ENCODE assay signal across 10 mouse cellular contexts in genomic region chr2:106691753-106692363, GRCm38 (mm10). TPM values are rescaled to one million over a fixed set of nuclear protein-coding genes. Genes with fewer than 3 reads are reported as not detected.
DNase-seq lines count a peak whose midpoint lies in the region; ATAC-seq and TF ChIP-seq lines count a peak whose summit lies in the region.
"Had no signal": no experiment of that assay in that cellular context is flagged by ENCODE, and none has a peak within 500 bp of the region (broad histone marks: within the 10 kb centered on the region; RNA-seq: fewer than 3 reads in every experiment).

No protein-coding gene starts in this region.

- no peak overlapping the region for H3K4me3 ChIP-seq in hindbrain, embryonic 13.5 days
- no peak overlapping the region for H3K4me3 ChIP-seq in hindbrain, embryonic 10.5 days
- no peak overlapping the region for H3K4me3 ChIP-seq in embryonic facial prominence, embryonic 12.5 days
- H3K4me3 ChIP-seq in forebrain, embryonic 13.5 days = peak overlapping the region; percentile 82; the same call in 1 of the 2 replicates
- H3K4me3 ChIP-seq in midbrain, embryonic 10.5 days = peak overlapping the region; percentile 87
- H3K4me3 ChIP-seq in liver, postnatal 0 days (ENCODE audit: low read depth, low read length) = no peak overlapping the region

- H3K27me3 ChIP-seq in hindbrain, embryonic 13.5 days = 0 out of 2 replicates have a peak, but pooled peaks cover 4% of the 10 kb centered on the region
- H3K27me3 ChIP-seq in hindbrain, embryonic 10.5 days (ENCODE audit: insufficient read depth, poor library complexity, severe bottlenecking) = peaks cover 44% of the 10 kb centered on the region
- no peaks in the 10 kb centered on the region for H3K27me3 ChIP-seq in embryonic facial prominence, embryonic 12.5 days
- no peaks in the 10 kb centered on the region for H3K27me3 ChIP-seq in forebrain, embryonic 13.5 days
- H3K27me3 ChIP-seq in midbrain, embryonic 10.5 days (ENCODE audit: low read depth, poor library complexity, severe bottlenecking) = peaks cover 32% of the 10 kb centered on the region
- peaks cover 45% of the 10 kb centered on the region for H3K27me3 ChIP-seq in liver, postnatal 0 days (ENCODE audit: insufficient read depth, low read length)

- WGBS in hindbrain, embryonic 13.5 days = 4% methylated on average over 6 of the region's 6 CpGs
- 8% methylated on average over 6 of the region's 6 CpGs for WGBS in hindbrain, embryonic 10.5 days
- 3% methylated on average over 6 of the region's 6 CpGs for WGBS in embryonic facial prominence, embryonic 12.5 days
- WGBS in forebrain, embryonic 13.5 days = under 1% methylated on average over 6 of the region's 6 CpGs
- WGBS in midbrain, embryonic 10.5 days = 5% methylated on average over 6 of the region's 6 CpGs
- WGBS in liver, postnatal 0 days (ENCODE audit: insufficient replicate concordance) = 25% methylated on average over 6 of the region's 6 CpGs

- H3K36me3 ChIP-seq in hindbrain, embryonic 13.5 days = no peaks in the 10 kb centered on the region
- no peaks in the 10 kb centered on the region for H3K36me3 ChIP-seq in hindbrain, embryonic 10.5 days
- no peaks in the 10 kb centered on the region for H3K36me3 ChIP-seq in embryonic facial prominence, embryonic 12.5 days
- no peaks in the 10 kb centered on the region for H3K36me3 ChIP-seq in forebrain, embryonic 13.5 days (ENCODE audit: poor library complexity, severe bottlenecking)
- no peaks in the 10 kb centered on the region for H3K36me3 ChIP-seq in midbrain, embryonic 10.5 days
- H3K36me3 ChIP-seq in liver, postnatal 0 days (replicated peaks; ENCODE audit: insufficient read depth, low read length) = no peaks in the 10 kb centered on the region

- no peak for TF ChIP-seq EP300 in liver, postnatal 0 days (IDR thresholded peaks at IDR 0.05; ENCODE audit: low read depth)

- H3K4me1 ChIP-seq in hindbrain, embryonic 13.5 days (replicated peaks) = peaks cover 33% of the 10 kb centered on the region
- peaks cover 36% of the 10 kb centered on the region for H3K4me1 ChIP-seq in hindbrain, embryonic 10.5 days (replicated peaks)
- H3K4me1 ChIP-seq in embryonic facial prominence, embryonic 12.5 days = peaks cover 8% of the 10 kb centered on the region
- peaks cover 30% of the 10 kb centered on the region for H3K4me1 ChIP-seq in forebrain, embryonic 13.5 days
- peaks cover 45% of the 10 kb centered on the region for H3K4me1 ChIP-seq in midbrain, embryonic 10.5 days
- no peaks in the 10 kb centered on the region for H3K4me1 ChIP-seq in liver, postnatal 0 days (ENCODE audit: insufficient read depth)

- no peak for ATAC-seq in hindbrain, embryonic 13.5 days (ENCODE audit: low FRiP score)
- no peak for ATAC-seq in embryonic facial prominence, embryonic 12.5 days (ENCODE audit: insufficient number of reproducible peaks, insufficient read depth, low FRiP score, low TSS enrichment)
- no peak for ATAC-seq in forebrain, embryonic 13.5 days
- ATAC-seq in liver, postnatal 0 days = no peak
- no peak for ATAC-seq in activated CD4-positive, CD25-positive, alpha-beta regulatory T cell, adult 4 months

- DNase-seq in hindbrain, embryonic 10.5 days (ENCODE audit: low spot score) = no peak
- DNase-seq in midbrain, embryonic 10.5 days (ENCODE audit: low spot score) = no peak
- DNase-seq in liver, postnatal 0 days = no peak
- DNase-seq in cerebellum, adult 11 months = no peak
- DNase-seq: cerebellum, adult 8-10 months had no signal

- TF ChIP-seq CTCF in liver, postnatal 0 days (IDR thresholded peaks at IDR 0.05; ENCODE audit: low read depth) = no peak

- no peaks in the 10 kb centered on the region for H3K9me3 ChIP-seq in hindbrain, embryonic 13.5 days
- no peaks in the 10 kb centered on the region for H3K9me3 ChIP-seq in hindbrain, embryonic 10.5 days
- H3K9me3 ChIP-seq in embryonic facial prominence, embryonic 12.5 days = no peaks in the 10 kb centered on the region
- H3K9me3 ChIP-seq in forebrain, embryonic 13.5 days (replicated peaks) = no peaks in the 10 kb centered on the region
- no peaks in the 10 kb centered on the region for H3K9me3 ChIP-seq in midbrain, embryonic 10.5 days (replicated peaks)
- H3K9me3 ChIP-seq in liver, postnatal 0 days (ENCODE audit: low read length) = no peaks in the 10 kb centered on the region

- H3K4me2 ChIP-seq in hindbrain, embryonic 13.5 days = peak overlapping the region; percentile 85
- peak overlapping the region; percentile 93; the same call in 1 of the 2 replicates for H3K4me2 ChIP-seq in embryonic facial prominence, embryonic 12.5 days (replicated peaks)
- H3K4me2 ChIP-seq in forebrain, embryonic 13.5 days = peak overlapping the region; percentile 89
- H3K4me2 ChIP-seq in liver, postnatal 0 days (ENCODE audit: low read depth, low read length) = no peak overlapping the region

- no peak overlapping the region for H3K27ac ChIP-seq in hindbrain, embryonic 13.5 days
- H3K27ac ChIP-seq in hindbrain, embryonic 10.5 days = no peak overlapping the region
- H3K27ac ChIP-seq in embryonic facial prominence, embryonic 12.5 days = no peak overlapping the region
- H3K27ac ChIP-seq in forebrain, embryonic 13.5 days = peak overlapping the region; percentile 99
- H3K27ac ChIP-seq in midbrain, embryonic 10.5 days (replicated peaks) = no peak overlapping the region
- H3K27ac ChIP-seq in liver, postnatal 0 days (ENCODE audit: low read depth) = no peak overlapping the region
- H3K27ac ChIP-seq: liver, embryonic 14.5 days had no signal

- no peak overlapping the region for H3K9ac ChIP-seq in hindbrain, embryonic 13.5 days
- no peak overlapping the region for H3K9ac ChIP-seq in embryonic facial prominence, embryonic 12.5 days
- H3K9ac ChIP-seq in forebrain, embryonic 13.5 days = no peak overlapping the region; the same call in 1 of the 2 replicates
- H3K9ac ChIP-seq in liver, postnatal 0 days (replicated peaks) = no peak overlapping the region
- H3K9ac ChIP-seq: liver, embryonic 14.5 days had no signal

RNA-seq across cellular contexts. Expression of gene Mpped2, which starts 1.2 kb away (rescaled TPM):
- polyA plus RNA-seq in hindbrain, embryonic 13.5 days (2015; fragmentation: Nextera tagmentation; extraction: Ambion mirVana) = 144 and 147 TPM in 2 replicates
- 30.4 and 35.2 TPM in 2 replicates for polyA plus RNA-seq in hindbrain, embryonic 10.5 days (2016; fragmentation: Nextera tagmentation; extraction: Ambion mirVana)
- 136 and 142 TPM in 2 replicates for polyA plus RNA-seq in embryonic facial prominence, embryonic 12.5 days (2016; fragmentation: Nextera tagmentation; extraction: Ambion mirVana)
- polyA plus RNA-seq in forebrain, embryonic 13.5 days (2015; fragmentation: Nextera tagmentation; extraction: Ambion mirVana) = 180 and 197 TPM in 2 replicates
- polyA plus RNA-seq in midbrain, embryonic 10.5 days (2016; fragmentation: Nextera tagmentation; extraction: Ambion mirVana) = 29.8 and 41.3 TPM in 2 replicates
- polyA plus RNA-seq in liver, postnatal 0 days (2015; fragmentation: Nextera tagmentation; extraction: Ambion mirVana) = 0.64 and 1.3 TPM in 2 replicates
- not detected for polyA plus RNA-seq in activated CD4-positive, CD25-positive, alpha-beta regulatory T cell, adult 4 months (2017; shearing (Covaris generic))

Comparison
In these comparisons a context has a peak if more than half of its experiments do, and no peak if none do; other contexts are left out.
1. H3K4me3 ChIP-seq: peak in forebrain, embryonic 13.5 days (single experiment) and midbrain, embryonic 10.5 days (single experiment); none in hindbrain, embryonic 13.5 days (single experiment), hindbrain, embryonic 10.5 days (single experiment), embryonic facial prominence, embryonic 12.5 days (single experiment) and liver, postnatal 0 days (single experiment).
2. RNA of gene Mpped2, which starts 1.2 kb away (polyA plus RNA-seq): 180 to 197 TPM in forebrain, embryonic 13.5 days, 144 to 147 TPM in hindbrain, embryonic 13.5 days, 136 to 142 TPM in embryonic facial prominence, embryonic 12.5 days, 30.4 to 35.2 TPM in hindbrain, embryonic 10.5 days and 29.8 to 41.3 TPM in midbrain, embryonic 10.5 days; 0.64 to 1.3 TPM in liver, postnatal 0 days and not detected in activated CD4-positive, CD25-positive, alpha-beta regulatory T cell, adult 4 months; every median in the first group is over 10 times any median in the second.